Mouse (Mus musculus): Measurements from ENCODE around the gene St3gal3. TPM values are rescaled to one million over a fixed set of nuclear protein-coding genes. Genes with fewer than 3 reads are reported as not detected.

St3gal3 gene
- total and polyA plus RNA-seq, 3 experiments = 16.4 to 23.3 TPM; not detected in 1

DNA sequence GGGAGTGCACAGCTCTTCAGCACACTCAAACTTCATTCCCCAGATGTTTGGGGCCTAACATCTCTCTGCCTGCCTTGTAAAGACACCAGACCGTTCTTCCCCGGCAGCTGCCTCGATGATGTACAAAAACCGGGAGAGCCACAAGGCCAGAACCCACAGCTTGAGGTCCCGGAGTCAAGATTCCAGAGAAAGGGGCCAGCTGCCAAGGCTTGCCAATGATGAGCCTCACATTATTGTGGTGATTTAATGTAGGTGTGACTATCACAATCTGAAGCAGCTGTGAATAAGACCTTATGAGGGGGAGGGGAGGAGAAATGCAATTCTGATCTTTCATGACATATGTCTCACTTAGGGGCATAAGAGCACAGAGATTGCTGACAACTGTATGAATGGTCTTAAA lies 104.4 kb downstream of the St3gal3 start:
- no peak overlapping the region for H3K4me3 ChIP-seq (ENCODE audit: control insufficient read depth in 1 of 2, insufficient read depth in 1 of 2, low read depth in 2 of 2, low read length in 2 of 2)
- TF ChIP-seq ZKSCAN1 (IDR thresholded peaks at IDR 0.05; ENCODE audit: low read depth, low read length) (no peak), NELFE (IDR thresholded peaks at IDR 0.05; ENCODE audit: low read depth, low read length) (no peak), RCOR1 (IDR thresholded peaks at IDR 0.05; ENCODE audit: low read depth, low read length) (no peak), EP300 (IDR thresholded peaks at IDR 0.05; ENCODE audit: low read depth in 1 of 2, low read length in 2 of 2) (no peak), POLR2A (IDR thresholded peaks at IDR 0.05; ENCODE audit: control insufficient read depth in 1 of 2, insufficient read depth in 1 of 2, low read depth in 1 of 2, low read length in 2 of 2, poor library complexity in 1 of 2) (no peak), POLR2AphosphoS2 (IDR thresholded peaks at IDR 0.05; ENCODE audit: low read length) (no peak), ZMIZ1 (IDR thresholded peaks at IDR 0.05; ENCODE audit: low read depth, low read length) (no peak), UBTF (IDR thresholded peaks at IDR 0.05; ENCODE audit: borderline replicate concordance, insufficient read depth, low read depth, low read length) (no peak), HCFC1 (IDR thresholded peaks at IDR 0.05; ENCODE audit: low read depth, low read length) (no peak), USF2 (IDR thresholded peaks at IDR 0.05; ENCODE audit: borderline replicate concordance in 1 of 2, insufficient read depth in 1 of 2, low read depth in 1 of 2, low read length in 2 of 2) (no peak), BHLHE40 (IDR thresholded peaks at IDR 0.05; ENCODE audit: borderline replicate concordance, low read depth, low read length) (no peak), MXI1 (IDR thresholded peaks at IDR 0.05; ENCODE audit: low read depth, low read length) (no peak), USF1 (IDR thresholded peaks at IDR 0.05; ENCODE audit: low read depth, low read length) (no peak), TBP (IDR thresholded peaks at IDR 0.05; ENCODE audit: low read depth, low read length) (no peak), TAL1 (IDR thresholded peaks at IDR 0.05; ENCODE audit: low read length) (no peak), CHD1 (IDR thresholded peaks at IDR 0.05; ENCODE audit: low read depth, low read length) (no peak), JUND (IDR thresholded peaks at IDR 0.05; ENCODE audit: low read depth, low read length) (no peak), E2F4 (IDR thresholded peaks at IDR 0.05; ENCODE audit: borderline replicate concordance, low read depth, low read length) (no peak)
- no peaks in the 10 kb centered on the region for H3K4me1 ChIP-seq (ENCODE audit: control insufficient read depth in 1 of 2, insufficient read depth in 2 of 2, low read length in 2 of 2)
- no peaks in the 10 kb centered on the region for H3K27me3 ChIP-seq (ENCODE audit: control insufficient read depth in 1 of 2, insufficient read depth in 2 of 2, low read length in 2 of 2)
- no peak for DNase-seq (ENCODE audit: low read depth, low spot score)
- H3K36me3 ChIP-seq (ENCODE audit: control insufficient read depth in 1 of 2, insufficient read depth in 2 of 2, low read length in 2 of 2) = no peaks in the 10 kb centered on the region
- no peaks in the 10 kb centered on the region for H3K79me2 ChIP-seq (ENCODE audit: control insufficient read depth, insufficient read depth, low read length, poor library complexity)
- H3K9me3 ChIP-seq (replicated peaks; ENCODE audit: insufficient read depth, low read length) = no peaks in the 10 kb centered on the region
- no peak overlapping the region for H3K27ac ChIP-seq (ENCODE audit: control insufficient read depth, low read depth, low read length)
- no peak overlapping the region for H3K9ac ChIP-seq (ENCODE audit: control insufficient read depth, low read depth, low read length, poor library complexity, severe bottlenecking)

DNA sequence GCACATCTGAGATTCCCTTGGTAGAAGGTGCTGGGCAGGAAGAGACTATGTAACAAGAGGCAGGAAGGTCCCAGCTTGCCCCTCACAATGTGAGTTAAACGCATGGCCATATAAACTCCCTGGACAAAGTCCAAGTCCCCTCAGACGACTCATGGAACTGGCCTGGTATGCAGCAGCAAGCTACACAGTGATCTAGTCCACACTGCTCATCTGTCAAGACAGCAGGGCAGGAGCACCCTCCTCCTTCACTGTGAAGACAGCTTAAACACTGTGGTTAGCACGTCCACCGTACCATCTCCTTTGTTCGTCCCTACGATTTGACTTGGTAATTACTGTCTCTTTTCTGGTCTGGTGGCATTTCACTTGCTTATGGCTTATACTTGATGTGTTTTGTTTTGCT lies 104.8 kb downstream of the St3gal3 start:
- no peak for TF ChIP-seq CHD1 (IDR thresholded peaks at IDR 0.05; ENCODE audit: low read depth, low read length)
- no peak for TF ChIP-seq USF1 (IDR thresholded peaks at IDR 0.05; ENCODE audit: low read depth, low read length)
- TF ChIP-seq TBP (IDR thresholded peaks at IDR 0.05; ENCODE audit: low read depth, low read length) = no peak
- no peak for TF ChIP-seq POLR2AphosphoS2 (IDR thresholded peaks at IDR 0.05; ENCODE audit: low read length)
- no peak for TF ChIP-seq GABPA (IDR thresholded peaks at IDR 0.05; ENCODE audit: low read depth, low read length)
- no peak for TF ChIP-seq UBTF (IDR thresholded peaks at IDR 0.05; ENCODE audit: borderline replicate concordance, insufficient read depth, low read depth, low read length)
- no peak for TF ChIP-seq EP300 (IDR thresholded peaks at IDR 0.05; ENCODE audit: low read depth in 1 of 2, low read length in 2 of 2)
- TF ChIP-seq USF2 (IDR thresholded peaks at IDR 0.05; ENCODE audit: borderline replicate concordance in 1 of 2, insufficient read depth in 1 of 2, low read depth in 1 of 2, low read length in 2 of 2) = no peak
- TF ChIP-seq ZMIZ1 (IDR thresholded peaks at IDR 0.05; ENCODE audit: low read depth, low read length) = no peak
- no peak for TF ChIP-seq MAX (IDR thresholded peaks at IDR 0.05; ENCODE audit: low read length)
- H3K79me2 ChIP-seq (ENCODE audit: control insufficient read depth, insufficient read depth, low read length, poor library complexity) = no peaks in the 10 kb centered on the region
- no peaks in the 10 kb centered on the region for H3K4me1 ChIP-seq (ENCODE audit: control insufficient read depth in 1 of 2, insufficient read depth in 2 of 2, low read length in 2 of 2)
- no peaks in the 10 kb centered on the region for H3K36me3 ChIP-seq (ENCODE audit: control insufficient read depth in 1 of 2, insufficient read depth in 2 of 2, low read length in 2 of 2)
- no peak overlapping the region for H3K4me3 ChIP-seq (ENCODE audit: control insufficient read depth in 1 of 2, insufficient read depth in 1 of 2, low read depth in 2 of 2, low read length in 2 of 2)
- no peaks in the 10 kb centered on the region for H3K9me3 ChIP-seq (replicated peaks; ENCODE audit: insufficient read depth, low read length)
- no peak overlapping the region for H3K27ac ChIP-seq (ENCODE audit: control insufficient read depth, low read depth, low read length)
- no peak overlapping the region for H3K9ac ChIP-seq (ENCODE audit: control insufficient read depth, low read depth, low read length, poor library complexity, severe bottlenecking)
- no peaks in the 10 kb centered on the region for H3K27me3 ChIP-seq (ENCODE audit: control insufficient read depth in 1 of 2, insufficient read depth in 2 of 2, low read length in 2 of 2)
- no peak for DNase-seq (ENCODE audit: low read depth, low spot score)
